19 mouse cellular contexts compared by ENCODE assay signal in genomic region chr3:85514700-85515099, GRCm38 (mm10). TPM values are rescaled to one million over a fixed set of nuclear protein-coding genes. Genes with fewer than 3 reads are reported as not detected.
DNase-seq lines count a peak whose midpoint lies in the region; ATAC-seq and TF ChIP-seq lines count a peak whose summit lies in the region.
"Had no signal": no experiment of that assay in that cellular context is flagged by ENCODE, and none has a peak within 500 bp of the region (broad histone marks: within the 10 kb centered on the region; RNA-seq: fewer than 3 reads in every experiment).

No protein-coding gene starts in this region.

- H3K9me3 ChIP-seq in heart, embryonic 12.5 days (replicated peaks): no peaks in the 10 kb centered on the region
- H3K9me3 ChIP-seq: G1E; hindbrain, embryonic 12.5 days; intestine, embryonic 15.5 days; limb, embryonic 10.5 days; liver, embryonic 12.5 days; midbrain, embryonic 15.5 days had no signal

- intact Hi-C loops in heart, adult 2 months (cut with DNase I): loop anchor here (5.0 to 10.0 kb wide), 7 partner anchors 38 to 587 kb away; no protein-coding TSS in a partner anchor
- intact Hi-C loops in heart, postnatal 36 days (cut with DNase I): loop anchor here (5.0 to 10.0 kb wide), 3 partner anchors 137 to 240 kb away; no protein-coding TSS in a partner anchor

- H3K4me3 ChIP-seq in heart, adult 2 months: no peak overlapping the region
- H3K4me3 ChIP-seq in heart, embryonic 12.5 days: no peak overlapping the region
- no peak overlapping the region for H3K4me3 ChIP-seq in thymus, adult 2 months (ENCODE audit: control insufficient read depth, insufficient read depth, low read length)
- H3K4me3 ChIP-seq: forebrain, embryonic 12.5 days; hindbrain, embryonic 12.5 days; intestine, embryonic 15.5 days; limb, embryonic 10.5 days; liver, embryonic 12.5 days; midbrain, embryonic 15.5 days had no signal

- TF ChIP-seq POLR2A in heart, adult 2 months (IDR thresholded peaks at IDR 0.05; ENCODE audit: insufficient read depth, low read depth, low read length): no peak
- TF ChIP-seq POLR2A in thymus, adult 2 months (IDR thresholded peaks at IDR 0.05; ENCODE audit: control insufficient read depth, extremely low read depth, insufficient read depth, low read length, poor library complexity): no peak

- peaks cover 7% of the 10 kb centered on the region for H3K4me1 ChIP-seq in heart, adult 2 months (ENCODE audit: control insufficient read depth, insufficient read depth, low read length)
- peaks cover 37% of the 10 kb centered on the region for H3K4me1 ChIP-seq in heart, embryonic 12.5 days (replicated peaks)
- H3K4me1 ChIP-seq in thymus, adult 2 months (replicated peaks; ENCODE audit: control insufficient read depth, insufficient read depth, low read length): no peaks in the 10 kb centered on the region
- H3K4me1 ChIP-seq: forebrain, embryonic 12.5 days; hindbrain, embryonic 12.5 days; liver, embryonic 12.5 days; midbrain, embryonic 15.5 days had no signal

- peak; percentile 21 to 24 for DNase-seq in heart, adult 2 months
- no peak for DNase-seq in heart, postnatal 36 days
- peak; percentile 33 to 43 for DNase-seq in cerebellum, postnatal 25 days
- peak; percentile 74 for DNase-seq in retina, embryonic 14.5 days (ENCODE audit: low spot score)
- no peak for DNase-seq in thymus, adult 2 months
- DNase-seq: adrenal gland, postnatal 36 days; gastrocnemius, postnatal 14 days; lung, embryonic 14.5 days; right cerebral cortex, postnatal 14 days; thymus, postnatal 4 days had no signal

- 48% methylated on average over 11 of the region's 11 CpGs for WGBS in heart, adult 2 months
- 42% methylated on average over 11 of the region's 11 CpGs for WGBS in heart, embryonic 12.5 days
- WGBS in thymus, adult 2 months: 89% methylated on average over 11 of the region's 11 CpGs

- H3K27ac ChIP-seq in heart, adult 2 months: peak overlapping the region; percentile 40; the same call in 1 of the 2 replicates
- H3K27ac ChIP-seq in heart, embryonic 12.5 days (ENCODE audit: poor library complexity, severe bottlenecking): peak overlapping the region; percentile 1; the same call in 1 of the 2 replicates
- H3K27ac ChIP-seq in thymus, adult 2 months (ENCODE audit: control insufficient read depth, insufficient read depth, low read length): no peak overlapping the region
- H3K27ac ChIP-seq: forebrain, embryonic 12.5 days; hindbrain, embryonic 12.5 days; intestine, embryonic 15.5 days; limb, embryonic 10.5 days; liver, embryonic 12.5 days; midbrain, embryonic 15.5 days had no signal

- H3K4me2 ChIP-seq in heart, embryonic 12.5 days: no peak overlapping the region
- H3K4me2 ChIP-seq: forebrain, embryonic 12.5 days; hindbrain, embryonic 12.5 days; intestine, embryonic 15.5 days; liver, embryonic 12.5 days; lung, embryonic 14.5 days; midbrain, embryonic 15.5 days had no signal

- H3K9ac ChIP-seq in heart, adult 2 months (ENCODE audit: low read depth, low read length): no peak overlapping the region
- no peak overlapping the region for H3K9ac ChIP-seq in heart, embryonic 12.5 days
- H3K9ac ChIP-seq: forebrain, embryonic 12.5 days; hindbrain, embryonic 12.5 days; intestine, embryonic 15.5 days; liver, embryonic 12.5 days; lung, embryonic 14.5 days; midbrain, embryonic 15.5 days had no signal

- no peaks in the 10 kb centered on the region for H3K36me3 ChIP-seq in heart, adult 2 months (ENCODE audit: control insufficient read depth, insufficient read depth, low read length)
- no peaks in the 10 kb centered on the region for H3K36me3 ChIP-seq in heart, embryonic 12.5 days
- H3K36me3 ChIP-seq in thymus, adult 2 months (ENCODE audit: control insufficient read depth, insufficient read depth, low read length): no peaks in the 10 kb centered on the region
- H3K36me3 ChIP-seq: forebrain, embryonic 12.5 days; G1E; hindbrain, embryonic 12.5 days; intestine, embryonic 15.5 days; limb, embryonic 10.5 days; liver, embryonic 12.5 days; midbrain, embryonic 15.5 days had no signal

- TF ChIP-seq CTCF in heart, adult 2 months (IDR thresholded peaks at IDR 0.05): no peak
- TF ChIP-seq CTCF in thymus, adult 2 months (IDR thresholded peaks at IDR 0.05; ENCODE audit: borderline replicate concordance, control insufficient read depth, extremely low read depth, insufficient read depth, low read length, poor library complexity): no peak

- no peaks in the 10 kb centered on the region for H3K27me3 ChIP-seq in heart, adult 2 months (ENCODE audit: control insufficient read depth, insufficient read depth, low read length)
- H3K27me3 ChIP-seq in heart, embryonic 12.5 days (replicated peaks): no peaks in the 10 kb centered on the region; the same call in 1 of the 2 replicates
- no peaks in the 10 kb centered on the region for H3K27me3 ChIP-seq in thymus, adult 2 months (ENCODE audit: control insufficient read depth, insufficient read depth, low read length)
- H3K27me3 ChIP-seq: forebrain, embryonic 12.5 days; hindbrain, embryonic 12.5 days; liver, embryonic 12.5 days; midbrain, embryonic 15.5 days had no signal

- TF ChIP-seq EP300 in heart, adult 2 months (IDR thresholded peaks at IDR 0.05; ENCODE audit: insufficient read depth, low read depth, low read length): peak; percentile 44; the same call in 1 of the 2 replicates

- H3K79me2 ChIP-seq in heart, adult 2 months (replicated peaks; ENCODE audit: control insufficient read depth, insufficient read depth, low read length): no peaks in the 10 kb centered on the region

- ATAC-seq in heart, embryonic 12.5 days (ENCODE audit: insufficient number of reproducible peaks, low FRiP score): peak; percentile 15; the same call in 1 of the 2 replicates
- ATAC-seq in CD4-positive, CD25-positive, alpha-beta regulatory T cell, adult 4 months: no peak
- ATAC-seq: intestine, embryonic 15.5 days; liver, embryonic 12.5 days; midbrain, embryonic 15.5 days had no signal

RNA-seq across cellular contexts. Expression of gene Gatb, which starts 59.2 kb away (rescaled TPM):
- total RNA-seq in heart, adult 2 months (2021): 10 to 100 TPM; 45.6 to 49.7 TPM
- 22.0 and 40.1 TPM in 2 replicates for polyA plus RNA-seq in heart, adult 2 months (2012; rRNA removed)
- 10 to 100 TPM; 43.5 to 45.2 TPM for total RNA-seq in heart, postnatal 36 days (2021)
- polyA plus RNA-seq in heart, embryonic 12.5 days (2016; fragmentation: Nextera tagmentation; extraction: Ambion mirVana): 37.4 and 41.4 TPM in 2 replicates
- 4.8 and 4.9 TPM in 2 replicates for polyA plus RNA-seq in thymus, adult 2 months (2012; rRNA removed)
- 10 to 100 TPM; 17.0 to 25.8 TPM for polyA plus RNA-seq in CD4-positive, CD25-positive, alpha-beta regulatory T cell, adult 4 months (2017; shearing (Covaris generic))

Comparison
In these comparisons a context has a peak if more than half of its experiments do, and no peak if none do; other contexts are left out.
1. DNase-seq: peak in heart, adult 2 months (2 of 2), cerebellum, postnatal 25 days (2 of 2) and retina, embryonic 14.5 days (single experiment); none in heart, postnatal 36 days (0 of 2) and thymus, adult 2 months (single experiment).